Mouse (Mus musculus): ENCODE measurements around the gene Hist1h4k. TPM values are rescaled to one million over a fixed set of nuclear protein-coding genes. Genes with fewer than 3 reads are reported as not detected.
A peak's percentile ranks its signal among the peaks of the same experiment; 100 is the strongest.

Hist1h4k gene
- total and polyA plus RNA-seq, 3 experiments = 4.9 to 31.5 (median 24.6) TPM

GRCm38 (mm10) chr13:21711698-21712097 is 38.6 kb downstream of the Hist1h4k start:
- Histone ChIP-seq H3K27ac (no peak overlapping the region), H3K36me3 (ENCODE audit: control insufficient read depth, insufficient read depth, low read length) (no peaks in the 10 kb centered on the region), H3K4me1 (ENCODE audit: control insufficient read depth, insufficient read depth, low read length) (no peaks in the 10 kb centered on the region), H3K4me3 (peak overlapping the region; percentile 74; the same call in 1 of the 2 replicates), H3K9ac (ENCODE audit: low read depth, low read length) (no peak overlapping the region), H3K79me2 (replicated peaks; ENCODE audit: control insufficient read depth, insufficient read depth, low read length) (no peaks in the 10 kb centered on the region), H3K27me3 (ENCODE audit: control insufficient read depth, insufficient read depth, low read length) (no peaks in the 10 kb centered on the region)
- intact Hi-C loops (cut with DNase I) = loop anchor here (1.0 to 10.0 kb wide), 8 partner anchors 23 to 1983 kb away; partner anchors contain the start of genes Hist1h1t, Hist1h4c and Hist1h4d
- DNase-seq = no peak
- 43% methylated on average over 4 of the region's 4 CpGs for WGBS
- TF ChIP-seq POLR2A (IDR thresholded peaks at IDR 0.05; ENCODE audit: insufficient read depth, low read depth, low read length) (no peak), CTCF (IDR thresholded peaks at IDR 0.05) (no peak), EP300 (IDR thresholded peaks at IDR 0.05; ENCODE audit: insufficient read depth, low read depth, low read length) (no peak)

- Histone ChIP-seq H3K9ac (ENCODE audit: low read depth, low read length) (peak overlapping the region; percentile 50), H3K27me3 (ENCODE audit: control insufficient read depth, insufficient read depth, low read length) (no peaks in the 10 kb centered on the region), H3K4me1 (ENCODE audit: control insufficient read depth, insufficient read depth, low read length) (no peaks in the 10 kb centered on the region), H3K36me3 (ENCODE audit: control insufficient read depth, insufficient read depth, low read length) (no peaks in the 10 kb centered on the region), H3K4me3 (peak overlapping the region; percentile 74), H3K27ac (peak overlapping the region; percentile 1; the same call in 1 of the 2 replicates), H3K79me2 (replicated peaks; ENCODE audit: control insufficient read depth, insufficient read depth, low read length) (no peaks in the 10 kb centered on the region)
- intact Hi-C loops (cut with DNase I) = loop anchor here (1.0 to 10.0 kb wide), 8 partner anchors 23 to 1984 kb away; partner anchors contain the start of genes Hist1h1t, Hist1h4c and Hist1h4d
- DNase-seq = peak; percentile 79 to 84
- peak; percentile 76; the same call in 1 of the 2 replicates for TF ChIP-seq EP300 (IDR thresholded peaks at IDR 0.05; ENCODE audit: insufficient read depth, low read depth, low read length)
- no peak for TF ChIP-seq POLR2A (IDR thresholded peaks at IDR 0.05; ENCODE audit: insufficient read depth, low read depth, low read length)
- WGBS = 5% methylated on average over 22 of the region's 22 CpGs
These were observed 39.3 kb downstream of the Hist1h4k start for GRCm38 (mm10) chr13:21710821-21711525.

GRCm38 (mm10) chr13:21710031-21710711 is 40.1 kb downstream of the Hist1h4k start:
- WGBS = under 1% methylated on average over 32 of the region's 32 CpGs
- Histone ChIP-seq H3K79me2 (replicated peaks; ENCODE audit: control insufficient read depth, insufficient read depth, low read length) (no peaks in the 10 kb centered on the region), H3K4me1 (ENCODE audit: control insufficient read depth, insufficient read depth, low read length) (no peaks in the 10 kb centered on the region), H3K27me3 (ENCODE audit: control insufficient read depth, insufficient read depth, low read length) (no peaks in the 10 kb centered on the region), H3K36me3 (ENCODE audit: control insufficient read depth, insufficient read depth, low read length) (no peaks in the 10 kb centered on the region), H3K9ac (ENCODE audit: low read depth, low read length) (peak overlapping the region; percentile 85), H3K27ac (peak overlapping the region; percentile 78), H3K4me3 (peak overlapping the region; percentile 74)
- DNase-seq = peak; percentile 89 to 90
- intact Hi-C loops (cut with DNase I) = loop anchor here (2.0 to 10.0 kb wide), 7 partner anchors 205 to 1985 kb away; partner anchors contain the start of genes Hist1h1t, Hist1h4c and Hist1h4d
- TF ChIP-seq CTCF (IDR thresholded peaks at IDR 0.05) (peak; percentile 96; the same call in 1 of the 2 replicates), POLR2A (IDR thresholded peaks at IDR 0.05; ENCODE audit: insufficient read depth, low read depth, low read length) (peak; percentile 49), EP300 (IDR thresholded peaks at IDR 0.05; ENCODE audit: insufficient read depth, low read depth, low read length) (0 out of 2 replicates have a peak, but pooled peaks have one; percentile 49)

- H3K27me3 ChIP-seq (ENCODE audit: control insufficient read depth, insufficient read depth, low read length) = no peaks in the 10 kb centered on the region
- no peak overlapping the region for H3K9ac ChIP-seq (ENCODE audit: low read depth, low read length)
- no peak overlapping the region for H3K27ac ChIP-seq
- DNase-seq = no peak
- no peak overlapping the region for H3K4me3 ChIP-seq
- 64% methylated on average over 4 of the region's 4 CpGs for WGBS
- H3K4me1 ChIP-seq (ENCODE audit: control insufficient read depth, insufficient read depth, low read length) = no peaks in the 10 kb centered on the region
- H3K79me2 ChIP-seq (replicated peaks; ENCODE audit: control insufficient read depth, insufficient read depth, low read length) = no peaks in the 10 kb centered on the region
- H3K36me3 ChIP-seq (ENCODE audit: control insufficient read depth, insufficient read depth, low read length) = no peaks in the 10 kb centered on the region
- TF ChIP-seq CTCF (IDR thresholded peaks at IDR 0.05) (no peak), POLR2A (IDR thresholded peaks at IDR 0.05; ENCODE audit: insufficient read depth, low read depth, low read length) (no peak), EP300 (IDR thresholded peaks at IDR 0.05; ENCODE audit: insufficient read depth, low read depth, low read length) (no peak)
- intact Hi-C loops (cut with DNase I) = no loop called here
These were observed 43.6 kb downstream of the Hist1h4k start for GRCm38 (mm10) chr13:21706669-21707068.

Small RNAs within 50 kb of the gene (microRNA-seq; reads per million reads assigned to microRNA genes)
- gene Gm44346 (0 reads per million in 2 experiments), gene Gm44357 (0 reads per million in 2 experiments), gene Gm44367 (0 reads per million in 2 experiments), gene Gm44454 (0 reads per million in 2 experiments)

Other genes starting within 250 kb of the Hist1h4k start
- 100 to 1,000 TPM; 241 to 252 TPM for gene Gm11273, start 249.1 kb downstream of the Hist1h4k start, total RNA-seq (2021)
- gene Gm11273, start 249.1 kb downstream of the Hist1h4k start, polyA plus RNA-seq (2012; rRNA removed) = 65.2 and 74.9 TPM in 2 replicates
- gene Zkscan8, start 219.4 kb downstream of the Hist1h4k start, total RNA-seq (2021) = 10 to 100 TPM in 1 of 2 experiments, 1 to 10 TPM in 1; 9.1 to 12.3 TPM
- gene Zkscan8, start 219.4 kb downstream of the Hist1h4k start, polyA plus RNA-seq (2012; rRNA removed) = 2.8 and 6.3 TPM in 2 replicates
- gene Olfr1366, start 207.7 kb downstream of the Hist1h4k start, total RNA-seq (2021) = not detected
- gene Olfr1366, start 207.7 kb downstream of the Hist1h4k start, polyA plus RNA-seq (2012; rRNA removed) = not detected in 2 replicates
- gene Olfr1535, start 190.6 kb downstream of the Hist1h4k start, total RNA-seq (2021) = not detected
- not detected in 2 replicates for gene Olfr1535, start 190.6 kb downstream of the Hist1h4k start, polyA plus RNA-seq (2012; rRNA removed)
- not detected for gene Olfr1364, start 168.7 kb downstream of the Hist1h4k start, total RNA-seq (2021)
- gene Olfr1364, start 168.7 kb downstream of the Hist1h4k start, polyA plus RNA-seq (2012; rRNA removed) = not detected in 2 replicates
- not detected for gene Olfr1362, start 136.5 kb downstream of the Hist1h4k start, total RNA-seq (2021)
- not detected in 2 replicates for gene Olfr1362, start 136.5 kb downstream of the Hist1h4k start, polyA plus RNA-seq (2012; rRNA removed)
- not detected for gene Olfr11, start 108.0 kb downstream of the Hist1h4k start, total RNA-seq (2021)
- not detected in 2 replicates for gene Olfr11, start 108.0 kb downstream of the Hist1h4k start, polyA plus RNA-seq (2012; rRNA removed)
- gene Olfr1361, start 87.1 kb downstream of the Hist1h4k start, total RNA-seq (2021) = not detected
- not detected in 2 replicates for gene Olfr1361, start 87.1 kb downstream of the Hist1h4k start, polyA plus RNA-seq (2012; rRNA removed)
- gene Olfr1360, start 73.1 kb downstream of the Hist1h4k start, total RNA-seq (2021) = not detected
- gene Olfr1360, start 73.1 kb downstream of the Hist1h4k start, polyA plus RNA-seq (2012; rRNA removed) = not detected in 2 replicates
- gene Olfr1359, start 52.4 kb downstream of the Hist1h4k start, total RNA-seq (2021) = not detected
- gene Olfr1359, start 52.4 kb downstream of the Hist1h4k start, polyA plus RNA-seq (2012; rRNA removed) = not detected in 2 replicates
- gene Hist1h2bl, start 34.4 kb downstream of the Hist1h4k start, total RNA-seq (2021) = 10 to 100 TPM; 10.5 to 12.9 TPM
- not detected in 2 replicates for gene Hist1h2bl, start 34.4 kb downstream of the Hist1h4k start, polyA plus RNA-seq (2012; rRNA removed)
- 1 to 10 TPM; 3.5 to 9.1 TPM for gene Hist1h2ai, start 34.1 kb downstream of the Hist1h4k start, total RNA-seq (2021)
- gene Hist1h2ai, start 34.1 kb downstream of the Hist1h4k start, polyA plus RNA-seq (2012; rRNA removed) = 1.6 TPM in 1 of 2 replicates, not detected in the other
- gene Hist1h3h, start 32.8 kb downstream of the Hist1h4k start, total RNA-seq (2021) = 1 to 10 TPM; 5.5 to 9.1 TPM
- gene Hist1h3h, start 32.8 kb downstream of the Hist1h4k start, polyA plus RNA-seq (2012; rRNA removed) = not detected in 2 replicates
- 1 to 10 TPM in 1 of 2 experiments, under 1 TPM in 1; 0.78 to 2.8 TPM for gene Hist1h2bm, start 28.5 kb downstream of the Hist1h4k start, total RNA-seq (2021)
- gene Hist1h2bm, start 28.5 kb downstream of the Hist1h4k start, polyA plus RNA-seq (2012; rRNA removed) = 0.27 TPM in 1 of 2 replicates, not detected in the other
- 1 to 10 TPM; 1.8 to 3.2 TPM for gene Hist1h4j, start 15.4 kb downstream of the Hist1h4k start, total RNA-seq (2021)
- gene Hist1h4j, start 15.4 kb downstream of the Hist1h4k start, polyA plus RNA-seq (2012; rRNA removed) = 0.73 TPM in 1 of 2 replicates, not detected in the other
- gene Hist1h2ak, start 3.3 kb upstream of the Hist1h4k start, total RNA-seq (2021) = 1 to 10 TPM; 1.3 to 4.2 TPM
- 0.62 TPM in 1 of 2 replicates, not detected in the other for gene Hist1h2ak, start 3.3 kb upstream of the Hist1h4k start, polyA plus RNA-seq (2012; rRNA removed)
- gene Hist1h2bn, start 3.6 kb upstream of the Hist1h4k start, total RNA-seq (2021) = 1 to 10 TPM; 2.6 to 6.9 TPM
- gene Hist1h2bn, start 3.6 kb upstream of the Hist1h4k start, polyA plus RNA-seq (2012; rRNA removed) = 1.6 and 1.9 TPM in 2 replicates
- 1 to 10 TPM; 2.3 to 2.5 TPM for gene Hist1h1b, start 30.1 kb upstream of the Hist1h4k start, total RNA-seq (2021)
- gene Hist1h1b, start 30.1 kb upstream of the Hist1h4k start, polyA plus RNA-seq (2012; rRNA removed) = not detected in 2 replicates
- 10 to 100 TPM in 1 of 2 experiments, 1 to 10 TPM in 1; 9.1 to 13.1 TPM for gene Hist1h3i, start 32.9 kb upstream of the Hist1h4k start, total RNA-seq (2021)
- gene Hist1h3i, start 32.9 kb upstream of the Hist1h4k start, polyA plus RNA-seq (2012; rRNA removed) = 1.1 and 1.7 TPM in 2 replicates
- gene Hist1h2an, start 36.7 kb upstream of the Hist1h4k start, total RNA-seq (2021) = not detected
- not detected in 2 replicates for gene Hist1h2an, start 36.7 kb upstream of the Hist1h4k start, polyA plus RNA-seq (2012; rRNA removed)
- 1 to 10 TPM; 1.9 to 2.3 TPM for gene Hist1h2bp, start 37.0 kb upstream of the Hist1h4k start, total RNA-seq (2021)
- not detected in 2 replicates for gene Hist1h2bp, start 37.0 kb upstream of the Hist1h4k start, polyA plus RNA-seq (2012; rRNA removed)
- gene Hist1h2bq, start 59.7 kb upstream of the Hist1h4k start, total RNA-seq (2021) = 10 to 100 TPM; 24.4 to 26.4 TPM
- gene Hist1h2bq, start 59.7 kb upstream of the Hist1h4k start, polyA plus RNA-seq (2012; rRNA removed) = 3.5 and 12.7 TPM in 2 replicates
- 1 to 10 TPM in 1 of 2 experiments, not detected in 1; 7.1 TPM for gene Hist1h2ao, start 60.0 kb upstream of the Hist1h4k start, total RNA-seq (2021)
- not detected in 2 replicates for gene Hist1h2ao, start 60.0 kb upstream of the Hist1h4k start, polyA plus RNA-seq (2012; rRNA removed)
- 10 to 100 TPM; 42.6 to 56.8 TPM for gene Hist1h4m, start 61.2 kb upstream of the Hist1h4k start, total RNA-seq (2021)
- gene Hist1h4m, start 61.2 kb upstream of the Hist1h4k start, polyA plus RNA-seq (2012; rRNA removed) = 1.6 TPM in 1 of 2 replicates, not detected in the other
- 1 to 10 TPM; 3.7 to 4.9 TPM for gene Hist1h4n, start 81.7 kb upstream of the Hist1h4k start, total RNA-seq (2021)
- 1.7 and 4.4 TPM in 2 replicates for gene Hist1h4n, start 81.7 kb upstream of the Hist1h4k start, polyA plus RNA-seq (2012; rRNA removed)
- 1 to 10 TPM; 2.8 to 9.6 TPM for gene Hist1h2ap, start 83.0 kb upstream of the Hist1h4k start, total RNA-seq (2021)
- 1.1 and 3.4 TPM in 2 replicates for gene Hist1h2ap, start 83.0 kb upstream of the Hist1h4k start, polyA plus RNA-seq (2012; rRNA removed)
- gene Hist1h2br, start 83.2 kb upstream of the Hist1h4k start, total RNA-seq (2021) = 10 to 100 TPM; 24.3 to 26.7 TPM
- gene Hist1h2br, start 83.2 kb upstream of the Hist1h4k start, polyA plus RNA-seq (2012; rRNA removed) = 3.5 and 12.7 TPM in 2 replicates
- under 1 TPM; 0.70 to 0.73 TPM for gene Zfp184, start 194.6 kb upstream of the Hist1h4k start, total RNA-seq (2021)
- 0.35 and 0.43 TPM in 2 replicates for gene Zfp184, start 194.6 kb upstream of the Hist1h4k start, polyA plus RNA-seq (2012; rRNA removed)
- not detected for gene Pom121l2, start 230.7 kb upstream of the Hist1h4k start, total RNA-seq (2021)
- 0.06 TPM in 2 replicates for gene Pom121l2, start 230.7 kb upstream of the Hist1h4k start, polyA plus RNA-seq (2012; rRNA removed)